Comparison of ENCODE assay signal across 9 mouse cellular contexts in the genomic region with DNA sequence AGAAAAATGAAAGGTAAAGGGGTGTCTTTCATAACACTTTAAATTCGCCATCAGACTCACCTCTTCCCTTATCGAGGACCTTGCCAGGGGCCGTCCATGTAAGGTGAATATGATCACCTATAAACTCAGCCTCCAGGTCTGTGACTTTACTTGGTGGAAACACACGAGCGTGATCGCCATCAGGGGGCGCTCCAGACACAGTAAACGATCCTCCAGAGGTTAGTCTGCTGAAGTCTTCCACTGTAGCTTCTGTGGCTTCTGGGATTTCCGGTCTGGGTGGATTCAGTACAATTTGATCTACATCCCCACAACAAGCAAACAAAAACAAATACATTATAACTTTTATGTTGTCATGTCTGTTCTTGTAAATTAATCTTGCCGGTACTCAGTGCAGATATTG. TPM values are rescaled to one million over a fixed set of nuclear protein-coding genes. Genes with fewer than 3 reads are reported as not detected.
DNase-seq lines count a peak whose midpoint lies in the region; ATAC-seq and TF ChIP-seq lines count a peak whose summit lies in the region.
"Had no signal": no experiment of that assay in that cellular context is flagged by ENCODE, and none has a peak within 500 bp of the region (broad histone marks: within the 10 kb centered on the region; RNA-seq: fewer than 3 reads in every experiment).

No protein-coding gene starts in this region.

- ATAC-seq in forebrain, embryonic 13.5 days = peak; percentile 87
- ATAC-seq in hematopoietic stem cell, adult 5-6 weeks (replicated peaks in 1 of 2; ENCODE audit: insufficient read depth in 1 of 2, low FRiP score in 2 of 2, low TSS enrichment in 1 of 2, low read depth in 1 of 2, poor library complexity in 2 of 2, severe bottlenecking in 2 of 2) = peak; percentile 85
- ATAC-seq in lung, postnatal 0 days = peak; percentile 62

- H3K4me3 ChIP-seq in forebrain, embryonic 13.5 days = no peak overlapping the region
- H3K4me3 ChIP-seq in lung, postnatal 0 days (ENCODE audit: low read depth, low read length) = no peak overlapping the region
- H3K4me3 ChIP-seq: lung, embryonic 15.5 days had no signal

- no peak overlapping the region for H3K4me2 ChIP-seq in forebrain, embryonic 13.5 days
- no peak overlapping the region for H3K4me2 ChIP-seq in lung, postnatal 0 days (replicated peaks; ENCODE audit: low read depth, low read length)
- H3K4me2 ChIP-seq: lung, embryonic 15.5 days had no signal

- WGBS in forebrain, embryonic 13.5 days = 19% methylated on average over 10 of the region's 10 CpGs
- 9% methylated on average over 10 of the region's 10 CpGs for WGBS in lung, postnatal 0 days

- DNase-seq in MEL-GATA-1-ER (ENCODE audit: extremely low read depth, low read depth) = peak; percentile 68
- DNase-seq in c-Kit-positive CD71-positive TER-119-positive erythroid progenitor cells, embryonic 14.5 days (ENCODE audit: low spot score) = peak; percentile 56
- peak; percentile 62 to 92 for DNase-seq in layer of hippocampus, adult 18-20 months (ENCODE audit: low spot score in 2 of 2)
- DNase-seq in lung, postnatal 0 days (ENCODE audit: low spot score) = peak; percentile 81
- DNase-seq in retina, postnatal 1 day = peak; percentile 80
- peak; percentile 81 for DNase-seq in thymus, postnatal 4 days

- TF ChIP-seq EP300 in lung, postnatal 0 days (IDR thresholded peaks at IDR 0.05) = no peak

- TF ChIP-seq CTCF in lung, postnatal 0 days (IDR thresholded peaks at IDR 0.05) = peak; percentile 84

- no peak overlapping the region for H3K9ac ChIP-seq in forebrain, embryonic 13.5 days
- no peak overlapping the region for H3K9ac ChIP-seq in lung, postnatal 0 days (replicated peaks; ENCODE audit: low read depth)
- H3K9ac ChIP-seq: lung, embryonic 15.5 days had no signal

- no peaks in the 10 kb centered on the region for H3K36me3 ChIP-seq in forebrain, embryonic 13.5 days (ENCODE audit: poor library complexity, severe bottlenecking)
- no peaks in the 10 kb centered on the region for H3K36me3 ChIP-seq in lung, postnatal 0 days (ENCODE audit: insufficient read depth, low read length)
- H3K36me3 ChIP-seq: lung, embryonic 15.5 days had no signal

- H3K27ac ChIP-seq in forebrain, embryonic 13.5 days = no peak overlapping the region
- H3K27ac ChIP-seq in lung, postnatal 0 days (ENCODE audit: low read length) = no peak overlapping the region
- H3K27ac ChIP-seq: lung, embryonic 15.5 days had no signal

- H3K4me1 ChIP-seq in forebrain, embryonic 13.5 days = no peaks in the 10 kb centered on the region
- H3K4me1 ChIP-seq in lung, postnatal 0 days (ENCODE audit: insufficient read depth, low read depth, low read length) = no peaks in the 10 kb centered on the region
- H3K4me1 ChIP-seq: lung, embryonic 15.5 days had no signal

- no peaks in the 10 kb centered on the region for H3K27me3 ChIP-seq in forebrain, embryonic 13.5 days
- no peaks in the 10 kb centered on the region for H3K27me3 ChIP-seq in lung, postnatal 0 days (replicated peaks; ENCODE audit: insufficient read depth, low read length)
- H3K27me3 ChIP-seq: lung, embryonic 15.5 days had no signal

- no peaks in the 10 kb centered on the region for H3K9me3 ChIP-seq in forebrain, embryonic 13.5 days (replicated peaks)
- no peaks in the 10 kb centered on the region for H3K9me3 ChIP-seq in lung, postnatal 0 days (ENCODE audit: low read length)
- H3K9me3 ChIP-seq: lung, embryonic 15.5 days had no signal

RNA-seq across cellular contexts. Expression of gene Clca3a2, which starts 5.9 kb away (rescaled TPM):
- 0.08 TPM in 1 of 2 replicates, not detected in the other for polyA plus RNA-seq in forebrain, embryonic 13.5 days (2015; fragmentation: Nextera tagmentation; extraction: Ambion mirVana)
- total RNA-seq in hematopoietic stem cell, adult 5-6 weeks (2017) = not detected in 2 replicates
- under 1 TPM in 1 of 2 experiments, not detected in 1; 0.61 TPM for total RNA-seq in layer of hippocampus, adult 18-20 months (2021)
- 0.88 and 1.6 TPM in 2 replicates for polyA plus RNA-seq in lung, postnatal 0 days (2015; fragmentation: Nextera tagmentation; extraction: Ambion mirVana)

RNA-seq across cellular contexts. Expression of gene Clca3b, which starts 24.0 kb away (rescaled TPM):
- polyA plus RNA-seq in forebrain, embryonic 13.5 days (2015; fragmentation: Nextera tagmentation; extraction: Ambion mirVana) = not detected in 2 replicates
- not detected in 2 replicates for total RNA-seq in hematopoietic stem cell, adult 5-6 weeks (2017)
- not detected for total RNA-seq in layer of hippocampus, adult 18-20 months (2021)
- polyA plus RNA-seq in lung, postnatal 0 days (2015; fragmentation: Nextera tagmentation; extraction: Ambion mirVana) = not detected in 2 replicates
